Mouse (Mus musculus) embryonic facial prominence, embryonic 11.5 days (tissue): ENCODE measurements around the gene Zfp846. TPM values are rescaled to one million over a fixed set of nuclear protein-coding genes. Genes with fewer than 3 reads are reported as not detected.

ENCODE experiments used
- ATAC-seq: fragments of 200-750 bp; cut with Nextera tagmentation; replicated peaks from 2 replicates; pipeline ENCODE4 v1.8.0; 2017; ENCODE audit warnings: low read depth; ENCODE audit not compliant: insufficient number of reproducible peaks, low FRiP score, low TSS enrichment
- DNase-seq: peaks from one replicate; pipeline ENCODE4 v3.0.0-alpha.2; 2015; ENCODE audit warnings: low spot score
- H3K27ac ChIP-seq: fragments of 300-500 bp; sonication (generic); replicated peaks from 2 replicates; pipeline ENCODE4 v1.5.1; 2014; ENCODE audit warnings: mild to moderate bottlenecking, low read depth, low read length, control low read depth
- H3K27me3 ChIP-seq: fragments of 300-500 bp; sonication (generic); 2 replicates; pipeline ENCODE4 v1.6.1; 2014; ENCODE audit warnings: mild to moderate bottlenecking, low read length, moderate library complexity, mixed read lengths; ENCODE audit not compliant: control insufficient read depth, insufficient read depth
- H3K36me3 ChIP-seq: fragments of 300-500 bp; sonication (generic); replicated peaks from 2 replicates; pipeline ENCODE4 v1.6.1; 2014; ENCODE audit warnings: low read depth, mild to moderate bottlenecking, low read length, moderate library complexity, mixed read lengths; ENCODE audit not compliant: control insufficient read depth, insufficient read depth
- H3K4me1 ChIP-seq: fragments of 300-500 bp; sonication (generic); 2 replicates; pipeline ENCODE4 v1.6.1; 2014; ENCODE audit warnings: low read length, mixed read lengths; ENCODE audit not compliant: control insufficient read depth, insufficient read depth
- H3K4me2 ChIP-seq: fragments of 300-500 bp; sonication (generic); 2 replicates; pipeline ENCODE4 v1.6.1; 2014; ENCODE audit warnings: low read depth, mild to moderate bottlenecking, control low read depth, low read length, moderate library complexity
- H3K4me3 ChIP-seq: fragments of 300-500 bp; sonication (generic); 2 replicates; pipeline ENCODE4 v1.5.1; 2014; ENCODE audit warnings: low read depth, low read length, control low read depth
- H3K9ac ChIP-seq: fragments of 300-500 bp; sonication (generic); replicated peaks from 2 replicates; pipeline ENCODE4 v1.6.1; 2014; ENCODE audit warnings: mild to moderate bottlenecking, control low read depth, low read length
- H3K9me3 ChIP-seq: fragments of 300-500 bp; sonication (generic); replicated peaks from 2 replicates; pipeline ENCODE4 v1.6.1; 2016; ENCODE audit warnings: mild to moderate bottlenecking, low read length, inconsistent platforms, mixed read lengths; ENCODE audit not compliant: control insufficient read depth
- WGBS: fragments of 180-500 bp; shearing (Covaris S2); extraction: QIAGEN DNeasy Blood & Tissue Kit; methylation state at CpG from one replicate; pipeline ENCODE4 v1.1.7; 2014; 5-methylcytosine and 5-hydroxymethylcytosine counted together
- polyA plus RNA-seq: library from polyadenylated mRNA; unstranded; fragments of >200 nt; fragmentation: Nextera tagmentation; extraction: Ambion mirVana; gene quantifications from 2 replicates; pipeline ENCODE4 v1.2.1, GENCODE M21; 2014

Gene Zfp846
- polyA plus RNA-seq, 1 experiment from 2014 or later: 18.7 TPM

DNA sequence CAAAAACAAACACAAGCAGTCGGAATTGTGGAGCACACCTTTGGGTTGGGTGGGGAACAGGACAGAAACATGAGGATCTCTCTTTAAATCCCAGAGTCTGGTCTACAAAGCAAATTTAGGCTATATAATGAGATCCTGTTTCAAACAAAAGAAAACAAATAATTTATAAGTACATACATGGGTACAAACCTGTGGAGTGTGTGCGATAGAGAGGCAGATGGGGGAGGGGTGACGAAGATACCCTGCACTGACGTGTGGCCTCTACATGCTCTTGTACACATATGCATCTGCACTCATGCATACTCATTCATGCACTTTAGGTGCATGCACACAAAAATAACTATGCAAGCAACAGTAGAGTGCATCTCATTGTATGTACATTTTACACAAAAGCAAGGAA, 58.4 kb downstream of the Zfp846 start:
- no peak overlapping the region for H3K4me3 ChIP-seq
- no peaks in the 10 kb centered on the region for H3K9me3 ChIP-seq
- peaks cover 3% of the 10 kb centered on the region; the same call in 1 of the 2 replicates for H3K4me1 ChIP-seq
- H3K27me3 ChIP-seq: no peaks in the 10 kb centered on the region
- WGBS: 90% methylated on average over 4 of the region's 4 CpGs
- H3K9ac ChIP-seq: no peak overlapping the region
- peaks cover 4% of the 10 kb centered on the region for H3K36me3 ChIP-seq
- ATAC-seq: no peak
- H3K4me2 ChIP-seq: no peak overlapping the region
- no peak overlapping the region for H3K27ac ChIP-seq
- no peak for DNase-seq

GRCm38 (mm10) chr9:20641501-20641900, 60.4 kb downstream of the Zfp846 start:
- no peak for DNase-seq
- Histone ChIP-seq H3K9me3 (no peaks in the 10 kb centered on the region), H3K36me3 (peaks cover 4% of the 10 kb centered on the region), H3K4me1 (peaks cover 3% of the 10 kb centered on the region; the same call in 1 of the 2 replicates), H3K4me2 (peak overlapping the region; percentile 92), H3K27me3 (no peaks in the 10 kb centered on the region), H3K9ac (peak overlapping the region; percentile 77), H3K4me3 (peak overlapping the region; percentile 83), H3K27ac (no peak overlapping the region)
- 28% methylated on average over 6 of the region's 6 CpGs for WGBS
- ATAC-seq: no peak

- H3K9me3 ChIP-seq: no peaks in the 10 kb centered on the region
- H3K27me3 ChIP-seq: no peaks in the 10 kb centered on the region
- WGBS: under 1% methylated on average over 51 of the region's 51 CpGs
- DNase-seq (peak; percentile 98), ATAC-seq (peak; percentile 91)
- peaks cover 4% of the 10 kb centered on the region for H3K36me3 ChIP-seq
- H3K9ac ChIP-seq: peak within 1 kb of the TSS; percentile 83
- peaks cover 3% of the 10 kb centered on the region; the same call in 1 of the 2 replicates for H3K4me1 ChIP-seq
- H3K4me2 ChIP-seq: peak within 1 kb of the TSS; percentile 92
- peak within 1 kb of the TSS; percentile 83 for H3K4me3 ChIP-seq
- H3K27ac ChIP-seq: peak within 1 kb of the TSS; percentile 81
These were observed 61.2 kb downstream of the Zfp846 start, which contains the start of gene Ubl5 for GRCm38 (mm10) chr9:20642101-20642895. Gene Ubl5 (plus strand): TSS chr9:20642878.

GRCm38 (mm10) chr9:20642896-20643466, 61.9 kb downstream of the Zfp846 start:
- Histone ChIP-seq H3K4me3 (peak overlapping the region; percentile 83), H3K4me2 (peak overlapping the region; percentile 92), H3K27ac (peak overlapping the region; percentile 81), H3K4me1 (peaks cover 3% of the 10 kb centered on the region; the same call in 1 of the 2 replicates), H3K27me3 (no peaks in the 10 kb centered on the region), H3K9ac (peak overlapping the region; percentile 83), H3K9me3 (no peaks in the 10 kb centered on the region), H3K36me3 (peaks cover 4% of the 10 kb centered on the region)
- WGBS: under 1% methylated on average over 30 of the region's 30 CpGs
- DNase-seq (peak; percentile 93), ATAC-seq (peak; percentile 78)

DNA sequence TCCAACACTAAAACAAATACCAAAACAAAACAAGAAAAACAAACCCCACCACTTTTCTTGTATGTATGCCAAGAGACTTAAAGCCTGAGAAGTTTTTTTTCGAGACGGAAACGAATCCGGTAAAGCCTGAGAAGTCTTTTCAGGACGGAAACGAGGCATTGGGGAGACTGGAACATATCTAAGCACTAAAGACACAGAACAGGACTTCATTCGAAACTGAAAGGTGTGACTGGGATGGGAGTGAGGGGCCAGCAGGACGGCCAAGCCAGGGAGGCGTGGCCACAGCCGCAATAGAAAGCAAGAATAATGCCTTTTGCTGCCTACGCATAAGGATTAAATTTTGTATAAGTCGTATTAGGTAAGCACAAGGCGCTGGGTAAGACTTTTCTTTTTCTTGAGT, 62.7 kb downstream of the Zfp846 start:
- Histone ChIP-seq H3K9ac (peak overlapping the region; percentile 83), H3K4me3 (peak overlapping the region; percentile 83), H3K4me2 (peak overlapping the region; percentile 92), H3K4me1 (peaks cover 3% of the 10 kb centered on the region; the same call in 1 of the 2 replicates), H3K27me3 (no peaks in the 10 kb centered on the region), H3K36me3 (no peaks in the 10 kb centered on the region; the same call in none of the 2 replicates), H3K27ac (no peak overlapping the region), H3K9me3 (no peaks in the 10 kb centered on the region)
- DNase-seq (no peak), ATAC-seq (no peak)
- WGBS: 10% methylated on average over 13 of the region's 13 CpGs

- no peaks in the 10 kb centered on the region for H3K9me3 ChIP-seq
- H3K4me3 ChIP-seq: peak within 1 kb of the TSS; percentile 83
- peak within 1 kb of the TSS; percentile 92 for H3K4me2 ChIP-seq
- H3K27ac ChIP-seq: 0 out of 2 replicates have a peak within 1 kb of the TSS, but pooled peaks have one; percentile 17
- WGBS: under 1% methylated on average over 43 of the region's 43 CpGs
- no peaks in the 10 kb centered on the region for H3K27me3 ChIP-seq
- peak within 1 kb of the TSS; percentile 83 for H3K9ac ChIP-seq
- peak; percentile 92 for DNase-seq
- H3K36me3 ChIP-seq: no peaks in the 10 kb centered on the region; the same call in 1 of the 2 replicates
- no peak for ATAC-seq
- peaks cover 3% of the 10 kb centered on the region; the same call in 1 of the 2 replicates for H3K4me1 ChIP-seq
These were observed 63.4 kb downstream of the Zfp846 start, which contains the start of gene Fbxl12 for GRCm38 (mm10) chr9:20644360-20645081. Gene Fbxl12 (minus strand): TSS chr9:20644767.

- H3K27ac ChIP-seq: 0 out of 2 replicates have a peak overlapping the region, but pooled peaks have one; percentile 17
- DNase-seq (no peak), ATAC-seq (no peak)
- H3K4me2 ChIP-seq: peak overlapping the region; percentile 92
- H3K27me3 ChIP-seq: no peaks in the 10 kb centered on the region
- peak overlapping the region; percentile 83 for H3K4me3 ChIP-seq
- no peaks in the 10 kb centered on the region; the same call in 1 of the 2 replicates for H3K36me3 ChIP-seq
- H3K9ac ChIP-seq: peak overlapping the region; percentile 83
- 4% methylated on average over 17 of the region's 17 CpGs for whole genome bisulfite sequencing
- H3K4me1 ChIP-seq: peaks cover 3% of the 10 kb centered on the region; the same call in 1 of the 2 replicates
- H3K9me3 ChIP-seq: no peaks in the 10 kb centered on the region
These were observed 64.0 kb downstream of the Zfp846 start for GRCm38 (mm10) chr9:20645121-20645520.
